Mouse (Mus musculus): ENCODE results near the gene Zfp639. TPM values are rescaled to one million over a fixed set of nuclear protein-coding genes. Genes with fewer than 3 reads are reported as not detected.
A peak's percentile ranks its signal among the peaks of the same experiment; 100 is the strongest.

The Zfp639 gene
- polyA plus RNA-seq (2021): 69.7 TPM

- no peak for TF ChIP-seq CTCF (IDR thresholded peaks at IDR 0.05)
- ChIA-PET POLR2A (interaction anchor here (1.1 to 2.2 kb wide), 3 partner anchors 10 to 49 kb away, joined by 3 to 7 read pairs (median 6); partner anchors contain the start of gene Mfn1), CTCF (interaction anchor here (1.0 to 5.2 kb wide), 22 partner anchors 11 to 476 kb away, joined by 3 to 60 read pairs (median 7); no protein-coding TSS in a partner anchor)
- DNase-seq (ENCODE audit: low read depth, low spot score) (no peak), ATAC-seq (peak; percentile 51)
- H3K27me3 ChIP-seq: no peaks in the 10 kb centered on the region
- in situ Hi-C loops (cut with MboI; ENCODE audit: low pct_unique_long_range_greater_than_20kb): loop anchor here (5.0 to 10.0 kb wide), 4 partner anchors 55 to 715 kb away; partner anchors contain the start of gene Pik3ca
Measured at GRCm38 (mm10) chr3:32509496-32510374, at the start of gene Zfp639. Gene Zfp639 (plus strand): TSS chr3:32510259.

GRCm38 (mm10) chr3:32467321-32467720 lies 42.7 kb upstream of the Zfp639 start:
- no peak for ATAC-seq
- no peaks in the 10 kb centered on the region for H3K27me3 ChIP-seq
- POLR2A ChIA-PET: no interaction called here
- CTCF ChIA-PET: interaction anchor here (0.6 to 1.7 kb wide), 3 partner anchors 11 to 42 kb away, joined by 3 to 6 read pairs (median 4); no protein-coding TSS in a partner anchor
- DNase-seq (ENCODE audit: low read depth, low spot score): no peak
- no peak for TF ChIP-seq CTCF (IDR thresholded peaks at IDR 0.05)
- in situ Hi-C loops (cut with MboI; ENCODE audit: low pct_unique_long_range_greater_than_20kb): no loop called here

GRCm38 (mm10) chr3:32468411-32468810 lies 41.6 kb upstream of the Zfp639 start:
- CTCF ChIA-PET: interaction anchor here (1.3 to 2.5 kb wide), 3 partner anchors 12 to 40 kb away, joined by 3 to 8 read pairs (median 4); no protein-coding TSS in a partner anchor
- no peak for ATAC-seq
- no peak for TF ChIP-seq CTCF (IDR thresholded peaks at IDR 0.05)

GRCm38 (mm10) chr3:32470449-32470848 lies 39.6 kb upstream of the Zfp639 start:
- in situ Hi-C loops (cut with MboI; ENCODE audit: low pct_unique_long_range_greater_than_20kb): no loop called here
- ChIA-PET CTCF (interaction anchor here (0.6 to 2.5 kb wide), 2 partner anchors 10 to 38 kb away, joined by 4 to 8 read pairs; no protein-coding TSS in a partner anchor), POLR2A (no interaction called here)
- no peaks in the 10 kb centered on the region for H3K27me3 ChIP-seq
- ATAC-seq (no peak), DNase-seq (ENCODE audit: low read depth, low spot score) (no peak)
- no peak for TF ChIP-seq CTCF (IDR thresholded peaks at IDR 0.05)

More at GRCm38 (mm10) chr3:32468411-32468810, 41.6 kb upstream of the Zfp639 start:
- no peaks in the 10 kb centered on the region for H3K27me3 ChIP-seq
- POLR2A ChIA-PET: interaction anchor here (0.6 kb wide), 1 partner anchor 796 kb away, joined by 3 read pairs; no protein-coding TSS in a partner anchor
- in situ Hi-C loops (cut with MboI; ENCODE audit: low pct_unique_long_range_greater_than_20kb): no loop called here
- DNase-seq (ENCODE audit: low read depth, low spot score): no peak

- no peaks in the 10 kb centered on the region for H3K27me3 ChIP-seq
- DNase-seq (ENCODE audit: low read depth, low spot score): peak; percentile 48
- CTCF ChIA-PET: interaction anchor here (0.9 to 2.7 kb wide), 4 partner anchors 9 to 38 kb away, joined by 4 to 9 read pairs (median 5); partner anchors contain the start of gene Zfp639
- no peak for TF ChIP-seq CTCF (IDR thresholded peaks at IDR 0.05)
- POLR2A ChIA-PET: no interaction called here
- peak; percentile 51 for ATAC-seq
- in situ Hi-C loops (cut with MboI; ENCODE audit: low pct_unique_long_range_greater_than_20kb): no loop called here
Measured at GRCm38 (mm10) chr3:32471098-32471497, 39.0 kb upstream of the Zfp639 start.

- POLR2A ChIA-PET: no interaction called here
- in situ Hi-C loops (cut with MboI; ENCODE audit: low pct_unique_long_range_greater_than_20kb): no loop called here
- no peak for TF ChIP-seq CTCF (IDR thresholded peaks at IDR 0.05)
- CTCF ChIA-PET: interaction anchor here (0.7 to 2.7 kb wide), 5 partner anchors 11 to 37 kb away, joined by 3 to 9 read pairs (median 6); partner anchors contain the start of gene Zfp639
- H3K27me3 ChIP-seq: no peaks in the 10 kb centered on the region
- DNase-seq (ENCODE audit: low read depth, low spot score) (no peak), ATAC-seq (no peak)
Measured at GRCm38 (mm10) chr3:32472191-32472900, 37.7 kb upstream of the Zfp639 start.

GRCm38 (mm10) chr3:32473184-32473583 lies 36.9 kb upstream of the Zfp639 start:
- DNase-seq (ENCODE audit: low read depth, low spot score) (no peak), ATAC-seq (no peak)
- ChIA-PET CTCF (interaction anchor here (1.6 to 2.7 kb wide), 3 partner anchors 13 to 36 kb away, joined by 4 to 9 read pairs (median 8); partner anchors contain the start of gene Zfp639), POLR2A (no interaction called here)
- in situ Hi-C loops (cut with MboI; ENCODE audit: low pct_unique_long_range_greater_than_20kb): no loop called here
- no peaks in the 10 kb centered on the region for H3K27me3 ChIP-seq
- no peak for TF ChIP-seq CTCF (IDR thresholded peaks at IDR 0.05)

GRCm38 (mm10) chr3:32479961-32480360 lies 30.1 kb upstream of the Zfp639 start:
- no peak for TF ChIP-seq CTCF (IDR thresholded peaks at IDR 0.05)
- no peaks in the 10 kb centered on the region for H3K27me3 ChIP-seq
- DNase-seq (ENCODE audit: low read depth, low spot score): no peak
- ChIA-PET CTCF (interaction anchor here (1.0 to 2.5 kb wide), 2 partner anchors 21 to 29 kb away, joined by 4 to 7 read pairs; no protein-coding TSS in a partner anchor), POLR2A (no interaction called here)
- in situ Hi-C loops (cut with MboI; ENCODE audit: low pct_unique_long_range_greater_than_20kb): no loop called here
- ATAC-seq: no peak

- no peaks in the 10 kb centered on the region for H3K27me3 ChIP-seq
- ChIA-PET CTCF (interaction anchor here (0.9 to 2.4 kb wide), 4 partner anchors 11 to 149 kb away, joined by 3 to 9 read pairs (median 5); no protein-coding TSS in a partner anchor), POLR2A (no interaction called here)
- in situ Hi-C loops (cut with MboI; ENCODE audit: low pct_unique_long_range_greater_than_20kb): no loop called here
- TF ChIP-seq CTCF (IDR thresholded peaks at IDR 0.05): no peak
- DNase-seq (ENCODE audit: low read depth, low spot score) (no peak), ATAC-seq (no peak)
Measured at GRCm38 (mm10) chr3:32483035-32483434, 27.0 kb upstream of the Zfp639 start.

- ChIA-PET CTCF (interaction anchor here (1.4 kb wide), 1 partner anchor 153 kb away, joined by 4 read pairs; no protein-coding TSS in a partner anchor), POLR2A (interaction anchor here (0.5 kb wide), 1 partner anchor 43 kb away, joined by 3 read pairs; the partner anchor contains the start of gene Mfn1)
- in situ Hi-C loops (cut with MboI; ENCODE audit: low pct_unique_long_range_greater_than_20kb): no loop called here
- TF ChIP-seq CTCF (IDR thresholded peaks at IDR 0.05): no peak
- DNase-seq (ENCODE audit: low read depth, low spot score) (no peak), ATAC-seq (no peak)
- no peaks in the 10 kb centered on the region for H3K27me3 ChIP-seq
Measured at GRCm38 (mm10) chr3:32486543-32486942, 23.5 kb upstream of the Zfp639 start.
